Mouse (Mus musculus) lung, embryonic 14.5 days (tissue): ENCODE results near the gene Grap2. TPM values are rescaled to one million over a fixed set of nuclear protein-coding genes. Genes with fewer than 3 reads are reported as not detected.

Experiments
- ATAC-seq: fragments of 200-750 bp; cut with Nextera tagmentation; 2 replicates; pipeline ENCODE4 v1.8.0; 2017; ENCODE audit warnings: mild to moderate bottlenecking, moderate TSS enrichment, moderate library complexity; ENCODE audit not compliant: insufficient read depth
- DNase-seq: peaks from one replicate; pipeline ENCODE4 v3.0.0-alpha.2; 2015
- H3K27ac ChIP-seq: fragments of 300-500 bp; sonication (generic); 2 replicates; pipeline ENCODE4 v1.5.1; 2014; ENCODE audit warnings: low read depth, mild to moderate bottlenecking, moderate library complexity
- H3K27me3 ChIP-seq: fragments of 300-500 bp; sonication (generic); 2 replicates; pipeline ENCODE4 v1.6.1; 2014; ENCODE audit warnings: low read length, control low read depth; ENCODE audit not compliant: insufficient read depth
- H3K36me3 ChIP-seq: fragments of 300-500 bp; sonication (generic); 2 replicates; pipeline ENCODE4 v1.6.1; 2014; ENCODE audit warnings: control low read depth; ENCODE audit not compliant: insufficient read depth
- H3K4me1 ChIP-seq: fragments of 300-500 bp; sonication (generic); 2 replicates; pipeline ENCODE4 v1.6.1; 2014; ENCODE audit warnings: antibody characterized with exemption, control low read depth; ENCODE audit not compliant: insufficient read depth
- H3K4me2 ChIP-seq: fragments of 300-500 bp; sonication (generic); 2 replicates; pipeline ENCODE4 v1.6.1; 2014; ENCODE audit warnings: mild to moderate bottlenecking
- H3K4me3 ChIP-seq: fragments of 300-500 bp; sonication (generic); 2 replicates; pipeline ENCODE4 v1.5.1; 2014; ENCODE audit warnings: low read depth, low read length
- H3K9ac ChIP-seq: fragments of 300-500 bp; sonication (generic); 2 replicates; pipeline ENCODE4 v1.6.1; 2014
- H3K9me3 ChIP-seq: fragments of 300-500 bp; sonication (generic); 2 replicates; pipeline ENCODE4 v1.6.1; 2016; ENCODE audit warnings: low read depth, low read length, control low read depth
- CTCF ChIP-seq: IDR thresholded peaks from 2 replicates; pipeline ENCODE4 v1.5.1; 2016; ENCODE audit warnings: antibody characterized with exemption, low read depth
- WGBS: fragments of 180-500 bp; shearing (Covaris S2); extraction: QIAGEN DNeasy Blood & Tissue Kit; methylation state at CpG from one replicate; pipeline ENCODE4 v1.1.7; 2014; 5-methylcytosine and 5-hydroxymethylcytosine counted together
- polyA plus RNA-seq: library from polyadenylated mRNA; unstranded; fragments of >200 nt; fragmentation: Nextera tagmentation; extraction: Ambion mirVana; gene quantifications from 2 replicates; pipeline ENCODE4 v1.2.1, GENCODE M21; 2014

Grap2 gene
- polyA plus RNA-seq, 1 experiment from 2014 or later = 1.8 TPM

GRCm38 (mm10) chr15:80538671-80539340 is 33.6 kb upstream of the Grap2 start:
- no peak overlapping the region for H3K9ac ChIP-seq
- no peak overlapping the region for H3K27ac ChIP-seq
- no peak overlapping the region for H3K4me3 ChIP-seq
- H3K27me3 ChIP-seq = no peaks in the 10 kb centered on the region
- no peak for TF ChIP-seq CTCF
- DNase-seq = no peak
- H3K36me3 ChIP-seq = no peaks in the 10 kb centered on the region
- no peaks in the 10 kb centered on the region for H3K4me1 ChIP-seq
- H3K4me2 ChIP-seq = no peak overlapping the region
- no peak for ATAC-seq
- no peaks in the 10 kb centered on the region for H3K9me3 ChIP-seq
- WGBS = 77% methylated on average over 7 of the region's 7 CpGs

GRCm38 (mm10) chr15:80544115-80544514 is 28.3 kb upstream of the Grap2 start:
- Histone ChIP-seq H3K4me1 (no peaks in the 10 kb centered on the region), H3K27ac (no peak overlapping the region), H3K9me3 (no peaks in the 10 kb centered on the region), H3K36me3 (no peaks in the 10 kb centered on the region), H3K27me3 (no peaks in the 10 kb centered on the region), H3K4me3 (no peak overlapping the region), H3K4me2 (no peak overlapping the region), H3K9ac (no peak overlapping the region)
- ATAC-seq (no peak), DNase-seq (no peak)
- WGBS = 48% methylated on average over 3 of the region's 3 CpGs
- TF ChIP-seq CTCF = no peak

- WGBS = 32% methylated on average over 6 of the region's 6 CpGs
- no peak for DNase-seq
- Histone ChIP-seq H3K9ac (no peak overlapping the region), H3K4me2 (no peak overlapping the region), H3K4me1 (no peaks in the 10 kb centered on the region), H3K36me3 (no peaks in the 10 kb centered on the region), H3K27me3 (no peaks in the 10 kb centered on the region), H3K4me3 (no peak overlapping the region), H3K27ac (no peak overlapping the region), H3K9me3 (no peaks in the 10 kb centered on the region)
- no peak for ATAC-seq
- TF ChIP-seq CTCF = no peak
Observed at GRCm38 (mm10) chr15:80545430-80545829, 27.0 kb upstream of the Grap2 start.

- Histone ChIP-seq H3K9ac (no peak overlapping the region), H3K27ac (no peak overlapping the region), H3K4me1 (no peaks in the 10 kb centered on the region), H3K4me2 (no peak overlapping the region), H3K27me3 (no peaks in the 10 kb centered on the region), H3K4me3 (no peak overlapping the region), H3K9me3 (no peaks in the 10 kb centered on the region), H3K36me3 (no peaks in the 10 kb centered on the region)
- no peak for ATAC-seq
- 90% methylated on average over 6 of the region's 6 CpGs for WGBS
- no peak for DNase-seq
- TF ChIP-seq CTCF = no peak
Observed at GRCm38 (mm10) chr15:80554860-80555822, 17.3 kb upstream of the Grap2 start.

GRCm38 (mm10) chr15:80556021-80556420 is 16.4 kb upstream of the Grap2 start:
- DNase-seq (no peak), ATAC-seq (no peak)
- WGBS = 43% methylated on average over 2 of the region's 2 CpGs
- Histone ChIP-seq H3K4me3 (no peak overlapping the region), H3K4me1 (no peaks in the 10 kb centered on the region), H3K4me2 (no peak overlapping the region), H3K27ac (no peak overlapping the region), H3K9ac (no peak overlapping the region), H3K27me3 (no peaks in the 10 kb centered on the region), H3K36me3 (no peaks in the 10 kb centered on the region), H3K9me3 (no peaks in the 10 kb centered on the region)
- TF ChIP-seq CTCF = no peak

- Histone ChIP-seq H3K4me2 (no peak overlapping the region), H3K9ac (no peak overlapping the region), H3K36me3 (no peaks in the 10 kb centered on the region), H3K4me3 (no peak overlapping the region), H3K9me3 (no peaks in the 10 kb centered on the region), H3K27ac (no peak overlapping the region), H3K4me1 (no peaks in the 10 kb centered on the region), H3K27me3 (no peaks in the 10 kb centered on the region)
- DNase-seq (peak; percentile 22), ATAC-seq (no peak)
- WGBS = 68% methylated on average over 4 of the region's 4 CpGs
- peak; percentile 36 for TF ChIP-seq CTCF
Observed at GRCm38 (mm10) chr15:80557745-80558144, 14.6 kb upstream of the Grap2 start.

GRCm38 (mm10) chr15:80559534-80559933 is 12.9 kb upstream of the Grap2 start:
- H3K36me3 ChIP-seq = no peaks in the 10 kb centered on the region
- no peaks in the 10 kb centered on the region for H3K9me3 ChIP-seq
- no peaks in the 10 kb centered on the region for H3K27me3 ChIP-seq
- no peak overlapping the region for H3K9ac ChIP-seq
- H3K27ac ChIP-seq = no peak overlapping the region
- no peak for ATAC-seq
- no peak for DNase-seq
- no peak overlapping the region for H3K4me3 ChIP-seq
- WGBS = 17% methylated on average over 12 of the region's 12 CpGs
- TF ChIP-seq CTCF = no peak
- H3K4me2 ChIP-seq = no peak overlapping the region; the same call in 1 of the 2 replicates
- no peaks in the 10 kb centered on the region for H3K4me1 ChIP-seq
